Mouse (Mus musculus): ENCODE results near the gene Ces2g. TPM values are rescaled to one million over a fixed set of nuclear protein-coding genes. Genes with fewer than 3 reads are reported as not detected.
A peak's percentile ranks its signal among the peaks of the same experiment; 100 is the strongest.

The Ces2g gene
- 1 to 10 TPM; 1.7 to 2.4 TPM for total RNA-seq (2021)
- long read RNA-seq, experiment 1, partial matches to known transcripts = 0 of 3 reads
- long read RNA-seq, experiment 1, other reads (novel, unspliced or antisense) = 2 of 3 reads
- long read RNA-seq, experiment 2 = 0 reads

- peak in 1 of 2 experiments; percentile 17 for DNase-seq
Measured at GRCm38 (mm10) chr8:104961537-104961961, at the start of gene Ces2g. TSS of gene Ces2g (plus strand) at chr8:104961718.

GRCm38 (mm10) chr8:104925972-104926596 lies 35.4 kb upstream of the Ces2g start, which contains the start of gene Ces2e:
TSS of gene Ces2e (plus strand) at chr8:104926260.
- peak; percentile 1 to 28 for DNase-seq

DNA sequence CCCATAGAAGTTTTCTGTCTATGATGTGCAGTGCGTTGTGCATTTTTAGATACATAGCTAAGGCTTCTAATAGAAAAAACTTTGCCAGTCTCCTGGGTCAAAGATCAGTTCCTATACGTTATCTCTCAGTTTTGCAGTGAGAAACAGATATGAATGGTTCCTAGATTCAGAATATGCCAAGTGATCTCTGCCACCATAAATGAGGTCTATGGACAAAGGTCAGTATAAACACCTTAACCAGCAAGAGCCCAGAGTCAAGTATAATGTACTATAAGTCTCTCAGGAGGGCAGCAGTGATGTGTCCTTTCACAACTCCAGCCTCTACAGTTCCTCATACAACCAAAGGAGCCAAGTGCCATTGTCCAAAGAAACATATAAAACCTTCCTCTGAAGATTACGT lies 34.2 kb upstream of the Ces2g start:
- no peak for DNase-seq

- no peak for DNase-seq
Measured at GRCm38 (mm10) chr8:104944665-104945064, 16.9 kb upstream of the Ces2g start.

GRCm38 (mm10) chr8:104947056-104947455 lies 14.5 kb upstream of the Ces2g start, which contains the start of gene Ces2f:
TSS of gene Ces2f (plus strand) at chr8:104947356.
- DNase-seq = no peak

DNA sequence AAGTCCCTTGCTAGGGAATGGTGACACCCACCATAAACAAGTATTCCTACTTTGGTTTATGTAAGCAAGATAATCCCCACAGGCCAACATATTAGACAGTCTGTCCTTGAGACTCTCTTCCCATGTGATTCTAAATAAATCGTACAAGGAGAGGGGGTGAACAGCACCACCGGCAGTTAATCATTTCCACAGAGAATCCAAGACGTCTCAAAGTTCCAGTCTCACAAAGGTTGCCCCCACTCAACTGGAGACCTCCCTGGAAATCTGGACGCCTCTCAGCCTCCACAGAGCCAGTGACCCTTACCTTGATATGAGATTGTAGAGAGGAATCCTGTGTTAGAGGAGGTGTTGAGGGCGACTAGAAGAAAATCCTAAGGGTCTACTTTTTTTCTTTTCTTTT lies 12.5 kb upstream of the Ces2g start:
- DNase-seq = no peak

GRCm38 (mm10) chr8:104962229-104962901 lies 847 bp downstream of the Ces2g start:
- DNase-seq = no peak

DNA sequence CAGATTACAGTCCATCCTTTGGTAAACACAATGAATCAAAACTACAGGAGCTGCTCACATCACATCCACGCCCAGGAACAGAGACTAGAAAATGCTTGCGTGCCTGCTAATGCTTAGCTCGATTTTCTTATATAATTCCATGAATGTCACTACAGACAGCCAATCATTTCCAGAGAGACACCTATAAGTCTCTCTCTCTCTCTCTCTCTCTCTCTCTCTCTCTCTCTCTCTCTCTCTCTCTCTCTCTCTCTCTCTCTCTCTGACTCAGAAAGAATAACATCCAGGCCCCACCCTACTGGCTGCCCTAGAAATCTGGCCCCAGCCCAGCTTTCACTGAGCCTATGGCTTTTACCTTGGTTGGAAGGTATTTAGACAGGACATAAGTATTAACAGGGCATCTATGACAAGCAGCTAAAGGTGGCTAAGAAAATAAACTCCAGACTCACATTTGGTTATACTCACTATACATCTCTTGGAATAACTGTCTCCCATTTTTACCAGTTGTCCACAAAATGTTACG lies 1.9 kb downstream of the Ces2g start:
- DNase-seq = no peak

DNA sequence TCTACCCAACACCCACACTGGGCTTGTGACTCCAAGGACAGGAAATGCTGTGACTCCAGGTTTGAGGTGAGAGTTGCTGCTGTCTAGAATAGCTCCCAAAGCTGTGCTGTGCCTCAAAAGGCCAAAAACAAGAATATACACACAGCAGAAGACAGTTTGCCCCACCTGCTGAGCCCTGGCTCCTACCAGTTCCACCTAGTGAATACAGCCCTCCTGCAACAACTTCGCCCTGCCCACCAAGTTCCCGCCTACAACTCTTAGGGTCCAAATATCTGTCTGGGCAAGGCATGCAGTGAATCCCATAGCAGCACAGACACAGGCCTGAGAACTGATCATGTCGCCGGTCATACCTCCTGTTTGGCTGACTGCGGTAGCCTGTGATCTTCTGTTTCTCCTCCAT lies 22.6 kb downstream of the Ces2g start:
- DNase-seq = no peak

DNA sequence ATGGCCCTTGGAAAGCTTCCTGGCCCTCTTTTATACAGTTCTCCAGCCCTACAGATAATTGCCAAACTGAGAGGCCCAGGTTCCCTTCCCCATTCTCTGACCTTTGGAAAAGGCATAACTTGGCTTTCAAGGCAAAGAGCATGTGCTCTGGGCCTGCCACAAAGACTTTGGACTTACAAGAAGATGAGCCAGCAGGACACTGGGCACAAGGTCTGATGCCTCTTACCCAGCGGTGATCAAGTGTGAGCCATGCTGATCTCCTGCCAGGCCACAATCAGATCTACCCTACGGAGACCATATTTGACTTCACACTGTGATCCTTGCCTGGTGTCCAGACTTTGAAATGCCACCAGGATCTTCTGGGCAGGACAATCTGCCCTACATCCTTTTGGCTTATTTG lies 23.4 kb downstream of the Ces2g start:
- DNase-seq = no peak

DNA sequence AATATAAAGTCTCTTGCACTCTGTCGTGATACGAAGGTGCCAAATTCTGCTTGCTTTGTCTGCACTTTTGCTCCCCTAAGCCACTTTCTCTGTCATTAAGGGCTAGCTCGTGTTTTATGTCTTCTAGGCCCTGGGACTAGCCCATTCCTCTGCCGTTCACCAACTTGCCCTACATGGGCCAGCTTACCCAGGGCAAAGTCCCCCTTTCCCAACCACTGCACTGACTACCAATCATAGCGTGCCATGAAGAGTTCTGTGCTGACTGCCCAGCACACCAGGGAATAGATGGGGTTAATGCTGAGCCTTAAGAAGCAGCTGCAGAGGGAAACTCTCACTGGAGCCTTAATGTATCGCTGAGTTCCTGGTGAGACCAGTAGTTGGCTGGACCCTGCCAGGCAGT lies 36.7 kb downstream of the Ces2g start:
- DNase-seq = no peak

- DNase-seq = no peak
Measured at GRCm38 (mm10) chr8:104999183-104999582, 37.7 kb downstream of the Ces2g start.

- DNase-seq = no peak
Measured at GRCm38 (mm10) chr8:105000586-105000985, 39.1 kb downstream of the Ces2g start, which contains the start of gene Ces2h. TSS of gene Ces2h (plus strand) at chr8:105000853.

DNA sequence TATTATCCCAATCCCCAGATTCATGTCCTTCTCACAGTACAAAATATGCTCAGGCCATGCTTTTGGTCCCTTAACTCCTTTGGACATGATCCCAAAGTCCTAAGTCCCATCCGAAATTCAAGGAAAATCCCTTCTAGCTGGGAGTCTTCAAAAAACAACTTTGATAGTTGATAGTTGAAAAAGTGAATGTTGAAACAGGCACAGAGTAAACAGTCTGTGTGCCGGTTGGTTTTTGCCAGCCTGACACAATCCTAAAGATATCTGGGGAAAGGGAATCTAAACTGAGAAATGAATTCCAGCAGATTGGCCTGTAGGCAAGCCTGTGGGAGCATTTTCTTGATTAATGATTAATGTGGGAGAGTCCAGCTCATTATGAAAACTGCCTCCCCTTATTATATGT lies 48.5 kb downstream of the Ces2g start:
- DNase-seq = no peak

- no peak for DNase-seq
Measured at GRCm38 (mm10) chr8:105011136-105011535, 49.6 kb downstream of the Ces2g start.

- no peak for DNase-seq
Measured at GRCm38 (mm10) chr8:105014391-105014790, 52.9 kb downstream of the Ces2g start.

Other genes starting within 250 kb of the Ces2g start
- not detected for gene Ces2a, start 227.7 kb upstream of the Ces2g start, total RNA-seq (2021)
- gene Ces2b, start 130.1 kb upstream of the Ces2g start, total RNA-seq (2021) = under 1 TPM; 0.26 to 0.40 TPM
- not detected for gene Ces2c, start 114.7 kb upstream of the Ces2g start, total RNA-seq (2021)
- gene Ces2e, start 35.5 kb upstream of the Ces2g start, total RNA-seq (2021) = 1 to 10 TPM; 2.9 to 5.5 TPM
- gene Ces2f, start 14.4 kb upstream of the Ces2g start, total RNA-seq (2021) = not detected
- gene Ces2h, start 39.1 kb downstream of the Ces2g start, total RNA-seq (2021) = not detected
- 1 to 10 TPM in 1 of 2 experiments, under 1 TPM in 1; 0.30 to 1.6 TPM for gene Ces3a, start 86.9 kb downstream of the Ces2g start, total RNA-seq (2021)
- gene Ces3b, start 122.0 kb downstream of the Ces2g start, total RNA-seq (2021) = under 1 TPM in 1 of 2 experiments, not detected in 1; 0.73 TPM
- gene Ces4a, start 170.1 kb downstream of the Ces2g start, total RNA-seq (2021) = not detected
- gene Cbfb, start 209.0 kb downstream of the Ces2g start, total RNA-seq (2021) = 100 to 1,000 TPM in 1 of 2 experiments, 10 to 100 TPM in 1; 74.1 to 104 TPM